Mouse (Mus musculus) heart, embryonic 10.5 days (tissue): ENCODE results near the gene Ttc16. TPM values are rescaled to one million over a fixed set of nuclear protein-coding genes. Genes with fewer than 3 reads are reported as not detected.

Source experiments
- DNase-seq: peaks from one replicate; pipeline ENCODE4 v3.0.0-alpha.2; 2017; ENCODE audit warnings: low spot score
- H3K27ac ChIP-seq: fragments of 300-500 bp; sonication (generic); 2 replicates; pipeline ENCODE4 v1.5.1; 2016; ENCODE audit warnings: mild to moderate bottlenecking
- H3K27me3 ChIP-seq: fragments of 300-500 bp; sonication (generic); 2 replicates; pipeline ENCODE4 v1.6.1; 2016; ENCODE audit warnings: mild to moderate bottlenecking; ENCODE audit not compliant: poor library complexity, insufficient read depth, severe bottlenecking
- H3K36me3 ChIP-seq: fragments of 300-500 bp; sonication (generic); 2 replicates; pipeline ENCODE4 v1.6.1; 2016; ENCODE audit warnings: mild to moderate bottlenecking, moderate library complexity
- H3K4me1 ChIP-seq: fragments of 300-500 bp; sonication (generic); 2 replicates; pipeline ENCODE4 v1.6.1; 2016; ENCODE audit warnings: mild to moderate bottlenecking
- H3K4me3 ChIP-seq: fragments of 300-500 bp; sonication (generic); 2 replicates; pipeline ENCODE4 v1.5.1; 2016; ENCODE audit warnings: mild to moderate bottlenecking, moderate library complexity
- H3K9me3 ChIP-seq: fragments of 300-500 bp; sonication (generic); 2 replicates; pipeline ENCODE4 v1.6.1; 2016; ENCODE audit warnings: mild to moderate bottlenecking, moderate library complexity
- whole genome bisulfite sequencing: fragments of 180-500 bp; shearing (Covaris S2); methylation state at CpG from one replicate; pipeline ENCODE4 v1.1.7; 2016; 5-methylcytosine and 5-hydroxymethylcytosine counted together
- polyA plus RNA-seq: library from polyadenylated mRNA; unstranded; fragments of >200 nt; fragmentation: Nextera tagmentation; extraction: Ambion mirVana; gene quantifications from 2 replicates; pipeline ENCODE4 v1.2.1, GENCODE M21; 2016

Ttc16 gene
- polyA plus RNA-seq, 1 experiment from 2014 or later = 0.29 TPM

DNA sequence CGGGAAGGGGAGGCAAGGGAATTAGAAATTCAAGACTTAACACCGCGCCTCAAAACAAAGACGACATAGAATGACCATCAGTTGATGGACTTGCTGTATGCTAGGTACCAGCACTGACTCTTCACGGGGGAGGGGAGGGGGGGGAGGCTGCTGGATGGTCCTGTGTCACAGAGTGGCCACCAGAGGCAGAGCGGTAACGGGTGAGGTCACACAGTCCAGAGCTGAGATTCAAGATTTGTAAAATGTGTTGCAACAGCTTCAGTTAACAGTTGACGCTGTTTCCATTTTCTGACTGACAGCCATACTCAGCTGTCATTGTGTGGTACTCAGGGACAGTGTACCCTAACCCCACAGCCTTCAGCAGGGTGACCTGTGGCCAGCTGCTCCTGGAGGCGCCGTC, 23.3 kb downstream of the Ttc16 start:
- Histone ChIP-seq H3K4me1 (peaks cover 21% of the 10 kb centered on the region), H3K27ac (no peak overlapping the region; the same call in 1 of the 2 replicates), H3K9me3 (no peaks in the 10 kb centered on the region), H3K27me3 (peaks cover 19% of the 10 kb centered on the region), H3K4me3 (peak overlapping the region; percentile 60), H3K36me3 (peaks cover 49% of the 10 kb centered on the region)
- DNase-seq = no peak
- WGBS = 65% methylated on average over 10 of the region's 10 CpGs

- H3K4me3 ChIP-seq = peak overlapping the region; percentile 60
- DNase-seq = no peak
- 35% methylated on average over 9 of the region's 10 CpGs for WGBS
- H3K9me3 ChIP-seq = no peaks in the 10 kb centered on the region
- H3K4me1 ChIP-seq = peaks cover 21% of the 10 kb centered on the region
- H3K36me3 ChIP-seq = peaks cover 54% of the 10 kb centered on the region
- peaks cover 19% of the 10 kb centered on the region for H3K27me3 ChIP-seq
- H3K27ac ChIP-seq = peak overlapping the region; percentile 60
Observed at GRCm38 (mm10) chr2:32751665-32752033, 23.8 kb downstream of the Ttc16 start.

GRCm38 (mm10) chr2:32750887-32751664, 24.4 kb downstream of the Ttc16 start:
- H3K4me3 ChIP-seq = peak overlapping the region; percentile 60
- peaks cover 24% of the 10 kb centered on the region for H3K27me3 ChIP-seq
- WGBS = 9% methylated on average over 31 of the region's 31 CpGs
- peak; percentile 92 for DNase-seq
- peaks cover 21% of the 10 kb centered on the region for H3K4me1 ChIP-seq
- H3K27ac ChIP-seq = peak overlapping the region; percentile 60
- H3K36me3 ChIP-seq = peaks cover 60% of the 10 kb centered on the region
- no peaks in the 10 kb centered on the region for H3K9me3 ChIP-seq

DNA sequence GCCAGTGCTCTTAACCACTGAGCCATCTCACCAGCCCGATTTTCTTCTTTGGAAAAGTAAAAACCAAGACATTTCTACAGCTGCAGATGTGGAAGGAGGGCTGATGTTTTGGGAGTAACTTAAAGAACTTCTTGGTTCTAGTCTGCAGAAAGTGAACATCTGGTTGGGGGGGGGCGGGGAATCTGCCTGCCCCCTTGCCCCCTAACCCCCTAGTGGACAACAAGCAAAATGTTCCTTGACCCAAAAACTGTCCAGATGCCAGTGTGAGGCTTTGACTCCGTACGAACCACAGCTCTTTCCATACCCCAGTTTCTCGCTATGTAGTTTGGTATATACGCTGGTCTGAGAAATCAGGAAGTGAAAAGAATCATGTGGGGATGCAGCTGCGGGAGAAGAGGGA, 25.2 kb downstream of the Ttc16 start:
- Histone ChIP-seq H3K9me3 (no peaks in the 10 kb centered on the region), H3K4me1 (peaks cover 21% of the 10 kb centered on the region), H3K27ac (no peak overlapping the region), H3K4me3 (no peak overlapping the region), H3K36me3 (peaks cover 69% of the 10 kb centered on the region), H3K27me3 (peaks cover 33% of the 10 kb centered on the region)
- DNase-seq = no peak
- 68% methylated on average over 7 of the region's 7 CpGs for WGBS

DNA sequence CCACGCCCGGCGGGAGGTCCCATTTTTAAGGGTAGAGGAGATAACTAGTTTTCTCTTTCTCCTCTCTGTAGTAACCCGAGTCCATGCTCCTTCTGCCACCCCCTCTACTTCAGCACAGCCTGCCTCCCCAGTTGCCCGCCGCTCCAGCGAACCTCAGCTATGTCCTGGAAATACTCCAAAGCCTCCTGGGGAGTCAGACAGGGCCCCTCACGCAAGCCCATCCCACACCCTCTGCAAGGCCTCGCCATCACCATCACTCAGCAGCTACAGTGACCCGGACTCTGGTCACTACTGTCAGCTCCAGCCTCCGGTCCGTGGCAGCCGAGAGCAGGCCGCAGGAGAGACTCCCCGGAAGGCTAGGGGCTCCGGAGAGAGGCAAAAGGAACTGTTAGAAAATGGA, 26.4 kb downstream of the Ttc16 start:
- Histone ChIP-seq H3K36me3 (peaks cover 65% of the 10 kb centered on the region), H3K27ac (no peak overlapping the region), H3K9me3 (no peaks in the 10 kb centered on the region), H3K4me3 (no peak overlapping the region), H3K27me3 (peaks cover 29% of the 10 kb centered on the region), H3K4me1 (peaks cover 21% of the 10 kb centered on the region)
- 84% methylated on average over 16 of the region's 16 CpGs for WGBS
- no peak for DNase-seq

GRCm38 (mm10) chr2:32744272-32744982, 31.0 kb downstream of the Ttc16 start:
- no peak overlapping the region for H3K27ac ChIP-seq
- no peaks in the 10 kb centered on the region for H3K9me3 ChIP-seq
- H3K4me3 ChIP-seq = no peak overlapping the region
- WGBS = 72% methylated on average over 15 of the region's 15 CpGs
- peaks cover 67% of the 10 kb centered on the region for H3K27me3 ChIP-seq
- peaks cover 24% of the 10 kb centered on the region for H3K4me1 ChIP-seq
- no peak for DNase-seq
- H3K36me3 ChIP-seq = peaks cover 40% of the 10 kb centered on the region

- Histone ChIP-seq H3K36me3 (peaks cover 34% of the 10 kb centered on the region), H3K27me3 (peaks cover 70% of the 10 kb centered on the region), H3K9me3 (no peaks in the 10 kb centered on the region), H3K4me1 (peaks cover 27% of the 10 kb centered on the region), H3K4me3 (peak overlapping the region; percentile 64), H3K27ac (peak overlapping the region; percentile 82; the same call in 1 of the 2 replicates)
- 8% methylated on average over 18 of the region's 18 CpGs for WGBS
- DNase-seq = no peak
Observed at GRCm38 (mm10) chr2:32742173-32742531, 33.3 kb downstream of the Ttc16 start.

DNA sequence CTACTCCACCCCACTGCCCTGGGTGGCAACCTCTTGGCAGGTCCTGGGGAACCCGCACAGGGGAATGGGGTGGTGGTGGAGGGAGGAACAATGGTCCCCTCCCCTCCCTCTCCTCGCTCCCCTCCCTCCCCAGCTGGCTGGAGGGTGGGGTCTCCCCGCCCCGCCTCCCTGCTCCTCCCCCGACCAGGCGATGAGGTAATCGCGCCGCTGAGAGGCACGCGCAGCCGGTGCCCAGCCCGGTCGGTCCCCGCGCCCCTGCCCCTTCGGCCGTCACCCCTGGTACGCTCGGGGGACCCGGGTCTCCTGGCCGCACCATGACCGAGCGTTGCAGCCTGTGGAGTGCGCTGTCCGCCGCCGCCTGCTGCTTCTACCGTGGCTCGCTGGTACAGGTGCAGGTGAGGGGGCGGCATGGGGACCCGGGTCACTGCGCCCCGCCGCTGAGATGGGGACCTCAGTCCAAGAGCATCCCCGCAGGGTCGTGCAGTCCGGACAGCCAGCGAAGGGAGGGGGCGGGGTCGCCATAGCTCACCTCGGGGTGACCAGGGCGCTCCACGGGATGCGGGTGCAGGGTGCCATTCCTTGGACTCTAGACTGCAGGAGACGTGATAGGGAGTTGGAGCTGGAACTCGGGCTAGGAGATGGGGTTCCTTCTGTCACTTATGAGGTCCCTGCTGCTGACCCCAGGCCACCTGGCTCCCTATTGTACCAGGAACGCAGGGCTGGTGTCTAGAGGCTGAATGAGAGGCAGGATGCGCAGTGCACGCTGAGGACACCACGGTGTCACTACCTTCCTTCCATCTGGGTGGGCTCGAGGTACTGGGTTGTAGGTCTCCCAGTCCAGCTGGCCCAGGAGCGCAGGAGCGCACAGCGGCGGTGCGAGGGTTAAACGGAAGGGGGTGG, 33.9 kb downstream of the Ttc16 start:
- H3K27ac ChIP-seq = peak overlapping the region; percentile 82
- H3K36me3 ChIP-seq = peaks cover 29% of the 10 kb centered on the region
- no peak for DNase-seq
- H3K27me3 ChIP-seq = peaks cover 70% of the 10 kb centered on the region
- peaks cover 33% of the 10 kb centered on the region for H3K4me1 ChIP-seq
- no peaks in the 10 kb centered on the region for H3K9me3 ChIP-seq
- peak overlapping the region; percentile 64 for H3K4me3 ChIP-seq
- 5% methylated on average over 47 of the region's 58 CpGs for WGBS

GRCm38 (mm10) chr2:32740916-32741272, 34.5 kb downstream of the Ttc16 start, which contains the start of gene 6330409D20Rik:
6330409D20Rik (minus strand) TSS chr2:32741016.
- H3K27ac ChIP-seq = peak within 1 kb of the TSS; percentile 82
- DNase-seq = no peak
- WGBS = 10% methylated on average over 11 of the region's 11 CpGs
- peaks cover 37% of the 10 kb centered on the region for H3K4me1 ChIP-seq
- peak within 1 kb of the TSS; percentile 64 for H3K4me3 ChIP-seq
- H3K9me3 ChIP-seq = no peaks in the 10 kb centered on the region
- H3K36me3 ChIP-seq = peaks cover 23% of the 10 kb centered on the region; the same call in 1 of the 2 replicates
- H3K27me3 ChIP-seq = peaks cover 66% of the 10 kb centered on the region

- Histone ChIP-seq H3K9me3 (no peaks in the 10 kb centered on the region), H3K27ac (no peak overlapping the region), H3K27me3 (peaks cover 54% of the 10 kb centered on the region), H3K4me3 (no peak overlapping the region), H3K4me1 (peaks cover 52% of the 10 kb centered on the region), H3K36me3 (peaks cover 10% of the 10 kb centered on the region; the same call in 1 of the 2 replicates)
- 71% methylated on average over 4 of the region's 4 CpGs for WGBS
- no peak for DNase-seq
Observed at GRCm38 (mm10) chr2:32739311-32739710, 36.1 kb downstream of the Ttc16 start.

- Histone ChIP-seq H3K27me3 (peaks cover 33% of the 10 kb centered on the region), H3K27ac (peak overlapping the region; percentile 6; the same call in 1 of the 2 replicates)
Observed at GRCm38 (mm10) chr2:32737008-32737407, 38.4 kb downstream of the Ttc16 start.

DNA sequence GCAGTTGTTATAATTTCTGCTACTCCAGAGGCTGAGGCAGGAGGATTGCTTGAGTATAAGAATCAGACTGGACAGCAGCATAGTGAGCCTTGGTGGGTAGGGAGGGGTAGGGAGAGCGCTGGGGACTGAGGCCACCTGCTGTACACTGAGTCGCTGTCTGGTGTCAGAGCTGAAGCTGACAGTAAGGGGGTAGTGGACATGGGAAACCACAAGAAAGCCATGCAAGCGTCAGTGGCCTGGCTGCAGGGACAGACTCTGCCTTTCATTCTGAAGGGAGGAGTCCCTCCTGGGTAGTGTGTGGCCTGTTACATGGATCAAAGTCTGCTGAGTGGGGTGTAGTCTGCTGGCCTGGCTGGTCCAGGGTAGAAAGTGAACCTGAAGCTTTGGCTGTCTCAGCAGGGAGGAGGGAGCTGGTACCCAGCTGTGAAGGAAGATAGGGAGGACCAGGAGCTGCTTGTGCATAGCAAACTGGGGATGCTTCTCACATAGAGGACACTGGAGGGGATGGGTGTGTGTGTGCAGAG, 39.1 kb downstream of the Ttc16 start:
- Histone ChIP-seq H3K4me1 (peaks cover 58% of the 10 kb centered on the region), H3K4me3 (no peak overlapping the region), H3K27ac (peak overlapping the region; percentile 6; the same call in 1 of the 2 replicates), H3K36me3 (peaks cover 8% of the 10 kb centered on the region; the same call in 1 of the 2 replicates), H3K9me3 (no peaks in the 10 kb centered on the region), H3K27me3 (peaks cover 29% of the 10 kb centered on the region)
- DNase-seq = no peak
- 46% methylated on average over 3 of the region's 3 CpGs for WGBS

More at GRCm38 (mm10) chr2:32737008-32737407, 38.4 kb downstream of the Ttc16 start:
- 54% methylated on average over 6 of the region's 6 CpGs for WGBS
- peaks cover 10% of the 10 kb centered on the region; the same call in 1 of the 2 replicates for H3K36me3 ChIP-seq
- no peak overlapping the region for H3K4me3 ChIP-seq
- no peaks in the 10 kb centered on the region for H3K9me3 ChIP-seq
- no peak for DNase-seq
- peaks cover 59% of the 10 kb centered on the region for H3K4me1 ChIP-seq
